Mouse (Mus musculus): ENCODE measurements around the gene Itga5.
A peak's percentile ranks its signal among the peaks of the same experiment; 100 is the strongest.

The Itga5 gene

DNA sequence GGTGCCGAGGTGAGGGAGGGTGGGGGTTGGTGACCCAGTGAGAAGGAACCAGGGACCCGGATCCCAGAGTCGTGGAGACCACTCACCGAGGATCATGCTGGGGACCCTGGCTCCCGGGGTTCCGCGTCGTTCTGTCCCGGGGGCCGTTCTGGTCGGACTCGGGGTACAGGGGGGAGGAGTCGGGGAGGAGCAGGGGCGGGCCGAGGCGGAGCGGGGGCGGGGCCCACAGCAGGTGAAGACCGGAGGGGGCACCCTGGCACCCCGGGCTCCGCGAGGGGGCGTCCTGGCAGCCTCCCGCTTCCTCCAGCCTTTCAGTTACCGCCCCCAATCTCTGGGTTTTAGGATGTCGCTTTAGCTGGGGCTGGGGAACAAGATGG lies 26.6 kb downstream of the Itga5 start, which contains the start of gene Zfp385a:
Gene Zfp385a (minus strand): TSS at position 133 of the 377 bp plus-strand sequence.
- DNase-seq (ENCODE audit: low read depth, low spot score) = peak; percentile 51

DNA sequence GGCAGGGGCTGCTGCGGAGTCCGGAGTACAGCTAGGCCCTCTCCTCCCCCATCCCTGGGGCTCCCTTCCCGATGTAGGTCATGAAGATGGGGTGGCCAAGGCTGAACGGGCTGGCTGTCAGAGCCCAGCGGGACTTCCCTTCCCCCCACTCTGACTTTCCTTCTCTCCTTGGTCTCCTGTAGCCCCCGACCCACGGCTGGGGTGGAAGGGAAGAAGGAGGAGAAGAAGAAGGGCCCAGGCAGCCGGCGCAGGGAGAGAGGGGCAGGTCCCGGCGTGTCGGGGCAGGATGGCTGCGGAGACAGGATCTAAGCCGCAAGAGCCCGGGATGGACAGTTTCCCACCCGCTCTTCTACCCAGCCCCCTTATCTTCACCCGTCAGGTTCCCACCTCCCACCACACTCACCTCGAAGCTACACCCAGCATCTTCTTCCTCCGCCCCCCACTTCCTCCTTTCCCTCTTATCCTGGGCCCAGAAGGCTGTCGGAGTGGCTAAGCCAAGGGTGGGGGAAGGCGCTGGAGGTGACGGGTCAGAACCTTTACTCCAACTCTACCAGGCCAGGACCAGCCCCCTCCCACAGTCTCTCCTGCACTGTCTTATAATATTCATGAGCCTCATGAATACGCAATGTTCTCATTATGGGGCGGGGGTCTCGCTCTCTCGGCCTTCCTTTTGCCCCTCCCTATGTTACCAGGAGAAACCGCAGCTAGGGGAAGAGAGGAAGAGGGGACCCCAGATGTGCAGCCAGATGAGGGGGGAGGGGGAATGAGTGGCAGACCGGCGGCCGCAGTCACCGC lies 27.2 kb downstream of the Itga5 start:
- peak; percentile 48 for DNase-seq (ENCODE audit: low read depth, low spot score)

DNA sequence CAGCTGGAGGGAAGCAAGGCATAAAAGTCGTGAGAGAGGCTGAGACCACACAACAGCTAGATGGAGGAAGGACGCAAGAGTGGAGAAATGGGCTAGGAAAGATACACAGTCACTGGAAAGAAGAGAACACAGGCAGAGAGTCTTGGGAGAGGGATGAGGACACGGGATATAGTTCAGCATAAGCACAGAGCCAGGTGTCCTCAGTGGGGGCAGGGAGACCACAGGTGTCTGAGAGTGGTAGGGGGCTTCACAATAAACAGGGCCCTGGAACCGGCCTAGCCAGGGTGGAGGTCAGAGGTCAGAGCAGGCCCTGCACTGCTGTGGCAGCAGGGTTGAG lies 27.8 kb downstream of the Itga5 start:
- no peak for DNase-seq (ENCODE audit: low read depth, low spot score)

DNA sequence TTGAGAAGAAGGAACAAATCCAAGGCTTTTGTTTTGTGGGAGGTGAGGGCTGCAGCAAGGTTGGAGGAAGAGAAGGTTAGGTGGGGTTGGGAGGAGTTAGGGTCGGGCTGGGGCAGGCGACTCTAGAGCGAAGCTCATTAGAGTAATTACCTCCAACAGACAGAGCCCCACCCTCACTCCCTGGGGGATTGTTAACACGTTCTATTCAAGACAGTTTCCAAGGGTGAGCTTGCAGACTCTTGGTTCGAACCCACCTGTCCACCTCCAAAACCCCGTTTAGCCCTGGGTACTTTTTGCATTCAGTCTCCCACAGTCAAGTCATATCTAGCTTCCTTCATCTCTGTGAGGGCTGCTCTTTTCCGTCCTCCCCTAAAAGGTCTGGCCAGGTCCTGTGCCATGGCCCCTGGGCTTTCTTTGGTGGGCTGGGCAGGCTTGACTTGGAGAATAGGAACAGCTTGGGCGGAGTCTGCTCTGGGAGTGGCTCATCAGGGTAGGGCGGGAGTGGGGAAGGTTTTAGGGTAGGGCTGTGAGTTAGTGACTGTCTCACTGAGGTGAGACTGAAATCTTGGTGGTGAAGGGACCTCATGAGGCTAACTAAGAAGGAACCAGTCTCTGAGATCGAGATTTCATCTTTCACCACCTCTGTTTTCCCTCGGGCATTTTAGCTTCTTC lies 29.4 kb downstream of the Itga5 start:
- DNase-seq (ENCODE audit: low read depth, low spot score) = peak; percentile 52

DNA sequence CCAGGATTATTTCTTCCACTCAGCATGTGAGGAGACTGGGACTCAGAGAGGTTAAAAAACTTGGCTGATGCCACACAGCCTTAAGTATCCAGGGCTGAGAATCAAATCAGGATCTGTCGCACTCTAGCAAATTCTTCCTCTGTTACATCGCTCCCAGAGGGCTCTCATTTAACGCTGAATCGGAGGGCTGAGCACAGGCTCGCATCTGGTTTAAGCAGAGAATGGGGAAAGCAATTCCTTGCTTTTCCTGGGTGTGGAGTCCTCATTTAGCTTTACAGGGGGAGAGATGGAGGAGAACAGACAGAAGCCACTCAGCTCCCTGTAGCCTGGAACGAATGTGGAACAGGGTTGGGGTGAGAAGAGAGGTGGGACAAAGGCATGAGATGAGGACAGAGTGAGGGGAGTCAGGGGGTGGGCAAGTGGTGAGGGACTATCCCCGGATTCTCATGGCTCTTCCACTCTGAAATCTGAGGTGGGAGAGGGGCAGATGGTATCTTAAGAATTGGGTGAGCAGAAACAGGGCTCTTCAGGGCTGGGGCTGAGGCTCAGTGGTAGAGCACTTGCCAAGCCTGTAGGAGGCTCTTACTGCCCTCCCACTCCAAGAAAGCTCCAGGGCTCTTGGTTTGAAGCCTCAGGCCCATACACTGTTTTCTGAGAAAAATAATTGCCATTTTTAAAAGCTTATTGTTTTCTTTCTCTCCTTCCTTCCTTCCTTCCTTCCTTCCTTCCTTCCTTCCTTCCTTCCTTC lies 30.9 kb downstream of the Itga5 start:
- DNase-seq (ENCODE audit: low read depth, low spot score) = no peak

DNA sequence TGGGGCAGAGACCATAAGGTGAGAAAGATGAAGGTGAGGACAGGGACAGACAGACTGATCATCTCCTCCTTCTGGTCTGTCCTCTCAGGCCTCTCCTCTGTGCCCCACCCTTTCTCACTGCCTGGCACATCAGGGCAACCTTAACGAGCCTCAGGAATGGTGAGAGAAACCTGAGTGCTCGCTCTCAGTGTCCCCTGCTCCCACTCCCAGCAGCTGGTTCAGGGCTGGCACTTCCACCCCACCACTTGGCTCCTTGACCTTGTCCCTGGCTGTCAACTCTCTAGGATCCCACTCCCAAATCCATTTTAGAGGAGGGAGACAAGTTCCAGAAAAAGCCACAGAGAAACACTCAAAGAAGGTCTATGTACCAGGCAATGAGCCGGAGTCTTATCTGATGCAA lies 31.5 kb downstream of the Itga5 start:
- no peak for DNase-seq (ENCODE audit: low read depth, low spot score)

DNA sequence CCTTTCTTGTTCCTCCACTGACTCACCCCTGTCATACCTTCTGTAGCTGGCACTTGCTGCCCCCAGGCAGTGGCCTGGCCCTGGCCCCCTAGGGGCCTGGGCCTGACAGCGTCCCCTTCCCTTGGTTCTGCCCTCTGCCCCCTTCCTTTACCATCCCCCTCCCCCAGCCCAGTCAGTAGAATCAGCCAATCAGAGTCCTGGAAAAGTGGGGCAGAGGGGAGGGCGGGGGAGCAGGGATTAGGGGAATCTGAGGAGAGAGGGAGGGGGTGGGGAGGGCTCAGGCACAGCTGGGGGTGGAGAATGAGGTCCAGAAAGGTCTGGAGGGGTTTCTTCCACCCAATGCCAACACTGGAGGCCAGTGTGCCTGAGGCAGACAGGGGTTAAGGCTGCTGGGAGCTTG lies 32.4 kb downstream of the Itga5 start:
- DNase-seq (ENCODE audit: low read depth, low spot score) = peak; percentile 44

DNA sequence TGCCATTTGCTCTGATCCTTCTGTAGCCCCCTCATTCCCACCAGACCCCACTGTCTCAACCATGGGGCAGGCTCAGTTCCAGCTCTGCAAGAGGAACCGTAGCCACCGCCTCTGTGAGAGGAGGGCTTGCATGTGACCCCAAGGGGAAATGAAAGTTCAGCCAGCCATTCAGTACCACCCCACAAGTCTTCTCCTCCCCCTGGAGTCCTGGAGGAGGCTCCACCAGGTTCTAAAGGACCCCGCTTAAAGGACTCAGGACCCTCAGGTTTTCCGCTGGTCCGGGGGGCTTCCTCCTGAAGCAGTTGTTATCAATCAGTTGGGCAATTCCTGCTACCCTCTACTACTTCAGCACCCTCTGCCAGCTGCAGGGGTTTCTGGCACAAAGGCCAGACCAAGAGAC lies 32.8 kb downstream of the Itga5 start:
- DNase-seq (ENCODE audit: low read depth, low spot score) = no peak

DNA sequence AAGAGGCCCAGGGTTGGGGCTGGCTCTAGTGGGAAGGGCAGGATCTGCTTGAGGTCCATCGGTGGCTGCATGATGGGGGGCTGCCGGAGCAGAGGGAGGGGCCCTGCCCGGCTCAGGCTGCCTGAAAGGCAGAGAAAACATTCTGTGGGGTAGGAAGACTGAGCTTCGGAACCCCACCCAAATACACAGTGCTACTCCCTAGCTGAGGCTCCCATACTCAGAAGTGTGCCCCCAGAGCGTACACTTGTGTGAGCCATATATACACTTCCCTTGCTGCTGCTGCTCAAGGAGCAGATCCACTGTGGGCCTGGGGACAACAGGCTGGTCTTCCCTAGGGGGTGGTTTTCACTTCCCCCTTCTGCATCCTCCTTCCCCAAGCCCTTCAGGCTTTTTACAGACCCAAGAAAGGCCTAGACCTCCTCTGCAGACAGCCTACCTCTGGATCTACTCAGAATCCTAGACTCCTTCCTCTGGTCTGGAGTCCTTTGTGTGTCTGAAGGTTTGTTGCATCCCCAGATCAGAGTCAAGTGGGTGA lies 33.4 kb downstream of the Itga5 start:
- DNase-seq (ENCODE audit: low read depth, low spot score) = no peak

DNA sequence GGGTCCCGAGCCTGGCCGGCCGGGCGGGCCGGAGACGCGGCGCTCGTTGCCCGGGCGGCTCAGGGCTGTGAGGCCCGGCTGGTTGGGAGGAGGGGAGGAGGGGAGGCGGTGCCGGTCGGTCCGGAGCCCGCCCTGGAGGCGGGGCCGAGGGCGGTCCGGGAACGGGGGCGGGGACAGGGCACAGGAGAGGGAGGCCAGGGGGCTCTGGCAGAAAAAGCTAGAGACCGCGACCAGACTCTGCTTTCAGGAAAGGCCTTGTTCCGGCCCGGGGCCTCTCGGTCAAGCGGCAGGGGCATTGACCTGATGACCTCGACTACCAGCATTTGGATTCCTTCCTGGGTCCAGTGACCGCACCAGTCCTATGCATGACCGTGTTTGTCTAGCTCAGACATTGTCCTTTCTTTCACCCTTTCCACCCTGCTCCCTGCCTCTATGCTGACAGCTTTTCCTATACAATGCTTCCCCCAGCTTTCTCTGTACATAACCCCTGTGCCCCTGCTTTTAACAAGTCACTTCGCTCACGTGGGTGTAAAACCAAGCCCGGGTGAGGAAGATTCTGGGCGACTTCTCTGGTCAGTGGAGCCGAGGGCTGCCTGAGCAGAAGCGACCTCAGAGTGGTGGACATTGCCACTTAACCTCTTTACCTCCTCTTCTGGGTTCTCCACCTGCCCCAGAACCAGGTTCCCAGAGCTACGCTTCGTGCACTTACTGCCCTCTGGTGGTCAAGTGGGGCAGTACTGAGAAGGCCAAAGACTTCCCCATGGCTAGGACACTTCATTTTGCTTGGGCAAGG lies 42.9 kb downstream of the Itga5 start:
- peak; percentile 84 for DNase-seq (ENCODE audit: low read depth, low spot score)

DNA sequence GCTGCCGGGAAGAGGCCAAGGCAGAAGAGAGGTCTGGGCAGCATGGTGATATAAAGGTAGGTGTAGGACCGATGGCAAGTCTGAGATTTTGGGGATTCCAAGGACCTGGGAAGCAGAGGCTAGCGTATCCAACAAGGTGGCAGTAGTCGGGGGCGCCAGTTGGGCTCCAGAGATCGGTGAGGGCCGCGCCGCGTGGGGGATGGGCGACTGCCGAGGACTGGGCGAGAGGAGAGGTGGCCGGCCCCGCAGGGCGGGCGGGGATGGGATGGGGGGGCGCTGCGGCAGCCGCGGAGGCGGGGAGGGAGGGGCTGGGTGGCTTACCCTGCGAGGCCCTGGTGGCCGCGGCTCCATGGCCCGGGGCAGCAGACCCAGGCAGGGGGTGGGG lies 43.5 kb downstream of the Itga5 start:
- DNase-seq (ENCODE audit: low read depth, low spot score) = no peak

DNA sequence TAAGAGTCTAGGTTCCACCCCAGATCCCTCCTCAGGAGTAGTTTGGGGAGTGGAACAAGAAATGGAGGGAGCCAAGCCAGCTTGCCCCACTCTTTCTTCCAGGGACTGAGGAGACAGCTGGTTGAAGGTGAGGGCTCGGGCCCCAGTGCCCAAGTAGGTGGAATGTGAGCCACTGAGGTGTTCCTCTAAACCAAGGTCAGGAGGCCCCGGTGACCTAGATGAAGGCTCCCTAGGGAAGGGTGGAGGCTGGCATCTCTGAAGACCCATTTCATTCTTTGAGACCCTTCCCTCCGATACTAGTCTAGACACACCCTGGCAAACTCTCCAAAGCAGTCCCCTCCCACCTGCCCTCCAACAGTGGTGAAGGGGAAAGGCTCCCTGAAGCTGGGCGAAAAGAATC lies 44.2 kb downstream of the Itga5 start:
- no peak for DNase-seq (ENCODE audit: low read depth, low spot score)

DNA sequence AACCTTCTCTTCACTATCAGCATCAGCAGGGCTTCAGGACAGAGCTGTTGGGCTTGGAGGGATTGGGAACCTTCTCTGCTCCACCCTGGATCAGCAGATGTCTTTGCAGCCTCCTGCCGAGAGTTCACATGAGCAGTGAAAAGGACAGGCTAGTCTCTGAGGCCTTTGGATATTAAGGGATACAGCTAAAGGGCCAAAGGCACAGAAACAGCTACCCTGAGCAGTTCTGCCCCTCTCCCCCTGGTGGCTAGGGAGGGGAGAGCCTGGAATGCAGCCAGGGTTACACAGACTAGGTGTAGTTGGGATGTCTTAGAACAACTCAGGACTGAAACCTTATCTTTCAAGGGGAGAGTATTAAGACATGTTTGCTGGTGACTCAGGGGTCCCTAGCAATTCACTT lies 45.5 kb downstream of the Itga5 start:
- peak; percentile 63 for DNase-seq (ENCODE audit: low read depth, low spot score)

DNA sequence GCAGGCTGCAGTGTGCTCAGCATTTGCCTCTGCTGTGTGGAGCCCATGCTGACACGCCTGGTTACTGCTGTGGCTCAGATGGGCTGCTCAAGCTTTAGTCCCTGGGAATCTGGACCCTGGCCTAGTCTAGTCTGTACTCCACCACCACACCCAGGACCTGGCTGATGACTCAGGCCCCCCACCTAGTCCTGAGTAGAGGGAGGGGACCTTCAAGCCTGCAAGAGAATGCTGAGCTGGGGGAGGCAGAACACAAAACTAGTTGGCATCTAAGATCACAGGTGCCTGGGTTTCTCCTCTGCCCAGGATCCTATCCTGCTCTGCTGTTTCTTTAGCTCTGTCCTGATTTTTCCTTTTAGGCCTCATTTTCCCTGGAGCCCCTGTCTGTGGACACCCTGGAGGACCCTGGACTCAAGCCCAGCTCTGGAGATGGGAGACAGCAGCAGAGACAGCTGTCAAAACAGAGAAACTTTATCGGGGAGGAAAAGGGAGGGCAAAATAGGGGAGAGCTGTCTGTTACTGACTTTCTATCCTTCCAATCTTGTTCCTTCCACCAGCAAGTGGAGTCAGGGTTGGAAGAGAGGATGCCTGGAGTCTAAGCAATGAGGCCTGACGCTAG lies 48.3 kb downstream of the Itga5 start:
- no peak for DNase-seq (ENCODE audit: low read depth, low spot score)

DNA sequence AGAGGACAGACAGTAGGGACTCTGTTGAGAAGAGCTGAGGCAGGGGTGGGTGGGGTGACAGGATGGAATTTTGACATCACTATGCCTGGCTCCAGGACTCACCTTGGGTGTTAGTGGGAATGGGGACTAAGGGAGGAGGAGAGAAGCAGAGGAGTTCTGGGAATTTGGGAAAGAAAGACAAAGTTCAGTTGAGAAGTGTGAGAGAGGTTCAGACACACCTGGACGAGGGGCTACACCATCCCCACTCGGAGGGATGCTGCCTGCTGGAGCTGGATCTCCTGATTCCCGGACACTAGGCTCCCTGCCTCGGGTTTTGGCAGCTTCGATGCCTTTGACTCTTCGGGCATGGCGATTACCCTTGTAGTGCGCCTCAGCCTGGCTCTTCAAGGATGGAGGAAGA lies 48.8 kb downstream of the Itga5 start:
- DNase-seq (ENCODE audit: low read depth, low spot score) = no peak

DNA sequence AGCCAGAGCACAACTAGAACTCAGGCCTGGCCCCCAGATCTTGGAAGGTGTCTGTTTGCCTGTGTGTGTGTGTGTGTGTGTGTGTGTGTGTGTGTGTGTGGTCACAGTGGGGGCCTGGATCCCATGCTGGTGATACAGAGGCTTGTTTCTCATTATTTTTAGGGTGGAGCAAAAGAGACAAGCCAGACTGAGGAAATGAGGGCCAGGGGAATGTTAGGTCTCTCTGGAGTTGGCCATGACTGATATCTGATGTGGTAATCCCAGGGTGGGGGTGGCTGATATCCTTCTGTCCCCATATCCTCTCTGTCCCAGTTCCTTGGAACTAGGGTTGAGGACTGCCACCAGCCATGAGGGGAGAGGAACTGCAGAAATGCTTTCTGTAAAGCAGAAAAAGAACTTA lies 49.4 kb downstream of the Itga5 start:
- DNase-seq (ENCODE audit: low read depth, low spot score) = no peak

DNA sequence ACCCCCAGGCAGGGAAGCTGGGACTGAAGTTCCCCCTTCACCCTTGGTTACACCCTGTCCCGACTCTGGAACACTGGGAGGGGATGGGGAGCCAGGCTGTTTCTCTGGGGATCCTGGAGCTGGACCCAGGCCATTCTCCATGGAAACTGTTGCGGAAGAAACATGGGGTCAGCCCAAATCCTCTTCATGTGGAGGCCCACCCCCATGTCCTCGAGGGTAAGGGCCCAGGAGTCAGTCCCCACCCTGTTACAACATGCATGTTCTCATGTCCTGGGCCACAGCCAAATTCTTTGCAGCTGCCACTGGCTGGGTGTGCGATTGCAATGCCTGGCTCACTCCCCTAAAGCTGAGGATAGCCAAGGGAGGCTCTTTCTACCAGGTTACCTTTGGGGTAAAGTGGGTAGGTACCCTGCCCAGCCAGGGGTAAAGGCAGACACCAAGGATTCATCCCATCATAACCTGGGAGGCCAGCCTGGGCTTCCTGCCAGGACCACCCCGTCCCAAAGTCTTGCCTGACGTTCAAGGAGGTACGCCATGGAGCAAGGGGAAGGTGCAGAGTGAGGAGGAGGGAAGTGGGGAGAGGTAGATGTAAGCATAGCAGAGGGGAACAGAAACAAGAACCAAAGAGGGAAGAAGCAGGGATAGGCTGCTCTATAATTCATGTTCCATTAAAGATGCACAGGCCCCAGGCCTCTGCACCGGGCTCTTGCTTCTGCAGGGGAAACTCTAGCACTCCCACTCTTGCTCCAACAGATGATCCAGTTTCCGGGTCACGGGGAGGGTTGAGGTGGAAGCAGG lies 50.4 kb downstream of the Itga5 start:
- DNase-seq (ENCODE audit: low read depth, low spot score) = no peak

DNA sequence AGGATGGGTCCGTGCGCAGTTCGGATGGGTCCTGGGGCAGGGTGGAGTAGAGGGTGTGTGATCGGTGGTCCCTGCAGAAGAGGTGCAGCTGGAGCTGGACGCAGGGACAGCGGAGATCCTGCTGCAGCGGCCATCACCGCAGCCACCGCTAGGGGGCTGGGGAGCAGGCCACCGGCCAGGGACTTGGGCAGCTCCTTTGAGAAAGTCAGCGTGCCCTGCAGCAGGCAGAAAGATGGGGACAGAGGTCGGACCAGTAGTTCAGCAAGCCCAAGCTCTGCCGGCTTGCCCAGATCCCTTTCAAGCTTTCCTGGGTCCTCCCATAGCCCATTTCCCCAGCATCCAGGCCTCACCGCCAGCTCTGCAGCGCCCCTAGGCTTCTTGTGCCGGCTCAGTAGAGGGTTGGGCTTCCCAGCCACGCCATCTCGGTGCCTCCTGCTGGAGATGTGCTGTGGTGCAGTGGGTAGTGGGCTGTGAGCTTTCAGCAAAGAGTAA lies 51.5 kb downstream of the Itga5 start:
- DNase-seq (ENCODE audit: low read depth, low spot score) = peak; percentile 92

DNA sequence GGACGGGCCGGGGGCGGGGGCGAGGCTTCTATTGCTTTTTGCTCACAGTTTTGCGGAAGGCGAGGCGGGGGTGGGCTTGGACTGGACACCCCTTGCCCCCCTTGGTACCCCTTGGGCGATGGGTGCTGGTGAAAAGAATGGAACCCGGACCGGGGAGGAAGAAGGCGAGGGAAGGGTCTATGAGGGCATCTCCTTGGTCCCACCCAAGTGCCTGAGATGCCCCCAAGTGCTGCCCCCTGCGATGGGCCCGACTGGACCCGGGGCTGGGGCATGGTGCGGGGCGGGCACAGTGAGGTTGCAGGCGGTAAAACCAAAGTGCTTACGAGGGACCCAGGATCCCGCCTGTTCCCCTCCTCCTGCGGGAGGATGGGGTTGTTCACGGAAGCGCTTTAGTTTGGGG lies 52.4 kb downstream of the Itga5 start:
- no peak for DNase-seq (ENCODE audit: low read depth, low spot score)

DNA sequence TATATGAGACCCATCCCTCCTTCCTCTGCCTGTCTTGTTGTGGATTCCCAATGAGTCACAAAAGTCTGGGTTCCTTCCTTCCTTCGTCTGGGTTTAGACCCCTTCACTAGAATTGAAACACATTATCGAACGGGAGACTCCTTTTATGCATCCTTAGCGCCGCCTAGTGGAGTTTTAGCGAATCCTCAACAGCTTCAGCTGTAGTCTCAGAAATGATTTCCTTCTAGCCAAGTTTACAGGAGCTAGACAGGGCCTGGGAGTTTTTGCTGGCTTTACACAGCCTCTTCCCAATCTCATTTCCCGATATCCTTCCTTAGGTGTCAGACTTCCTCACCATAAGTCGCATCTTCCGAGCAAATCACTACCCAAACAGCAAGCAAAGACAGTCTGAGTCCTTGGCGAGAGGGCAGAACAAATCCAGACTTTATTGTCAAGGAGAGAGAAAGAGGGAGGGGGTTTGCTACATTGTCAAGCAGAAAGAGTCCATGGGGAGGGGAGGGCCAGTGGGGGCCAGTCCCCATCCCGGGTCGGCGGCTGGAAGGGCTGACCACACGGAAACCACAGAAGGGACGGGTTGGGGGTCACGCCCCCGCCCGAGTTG lies 53.0 kb downstream of the Itga5 start:
- DNase-seq (ENCODE audit: low read depth, low spot score) = peak; percentile 86

Measured in R1 (cell line).